Mouse (Mus musculus) erythroblast, embryonic 14.5 days (primary cell): ENCODE measurements around the gene Slc46a3. TPM values are rescaled to one million over a fixed set of nuclear protein-coding genes. Genes with fewer than 3 reads are reported as not detected.
"Not testable (repeated sequence)": the region's sequence is repeated elsewhere in the genome, so short reads cannot be mapped to it uniquely, and the experiment has no call there.

Experiments used
- H3K27me3 ChIP-seq: 2 replicates; pipeline ENCODE4 v1.6.1; 2012; ENCODE audit warnings: inconsistent platforms; ENCODE audit not compliant: control insufficient read depth
- H3K36me3 ChIP-seq: 2 replicates; pipeline ENCODE4 v1.6.1; 2012; ENCODE audit warnings: mild to moderate bottlenecking, inconsistent platforms; ENCODE audit not compliant: control insufficient read depth
- H3K4me1 ChIP-seq: 2 replicates; pipeline ENCODE4 v1.6.1; 2012; ENCODE audit warnings: inconsistent platforms; ENCODE audit not compliant: control insufficient read depth
- H3K4me3 ChIP-seq: replicated peaks from 2 replicates; pipeline ENCODE3; 2012; ENCODE audit warnings: moderate library complexity, mild to moderate bottlenecking, inconsistent platforms
- H3K9me3 ChIP-seq: 2 replicates; pipeline ENCODE4 v1.6.1; 2012; ENCODE audit warnings: low read length, inconsistent platforms, mixed read lengths; ENCODE audit not compliant: control insufficient read depth
- GATA1 ChIP-seq: IDR thresholded peaks from 2 replicates; pipeline ENCODE4 v1.6.1; 2012; ENCODE audit warnings: low read length, inconsistent platforms, mixed read lengths
- TAL1 ChIP-seq: IDR thresholded peaks from 3 replicates; pipeline ENCODE4 v1.6.1; 2012; ENCODE audit warnings: low read length, inconsistent platforms, mixed read lengths
- polyA plus RNA-seq: library from polyadenylated mRNA; stranded (reverse); fragments of >175 nt; gene quantifications from 2 replicates; pipeline ENCODE4 v1.2.3, GENCODE M21; 2012

Gene Slc46a3
- polyA plus RNA-seq, 1 experiment: 0.69 TPM

- peaks cover 27% of the 10 kb centered on the region for H3K4me1 ChIP-seq
- H3K36me3 ChIP-seq: no peaks in the 10 kb centered on the region
- peaks cover 5% of the 10 kb centered on the region; the same call in 1 of the 2 replicates for H3K27me3 ChIP-seq
- no peak overlapping the region for H3K4me3 ChIP-seq
- TF ChIP-seq GATA1 (no peak), TAL1 (no peak)
- no peaks in the 10 kb centered on the region for H3K9me3 ChIP-seq
Observed at GRCm38 (mm10) chr5:147898968-147899549, 4.4 kb upstream of the Slc46a3 start.

GRCm38 (mm10) chr5:147898254-147898653 lies 3.6 kb upstream of the Slc46a3 start:
- Histone ChIP-seq H3K4me1 (peaks cover 34% of the 10 kb centered on the region), H3K4me3 (no peak overlapping the region), H3K27me3 (peaks cover 5% of the 10 kb centered on the region; the same call in 1 of the 2 replicates), H3K9me3 (no peaks in the 10 kb centered on the region), H3K36me3 (no peaks in the 10 kb centered on the region)
- TF ChIP-seq GATA1: no peak
- no peak for TF ChIP-seq TAL1

- Histone ChIP-seq H3K36me3 (peaks cover 13% of the 10 kb centered on the region), H3K4me1 (peaks cover 47% of the 10 kb centered on the region)
- not testable (repeated sequence) for H3K9me3 ChIP-seq, H3K4me3 ChIP-seq, H3K27me3 ChIP-seq
Observed at GRCm38 (mm10) chr5:147896501-147896900, 1.9 kb upstream of the Slc46a3 start.

- Histone ChIP-seq H3K36me3 (peaks cover 20% of the 10 kb centered on the region), H3K27me3 (peaks cover 5% of the 10 kb centered on the region; the same call in 1 of the 2 replicates), H3K4me1 (peaks cover 54% of the 10 kb centered on the region), H3K4me3 (peak overlapping the region; percentile 68), H3K9me3 (no peaks in the 10 kb centered on the region)
- TF ChIP-seq TAL1: no peak
- TF ChIP-seq GATA1: no peak; the same call in 1 of the 2 replicates
Observed at GRCm38 (mm10) chr5:147895436-147896198, 1.0 kb upstream of the Slc46a3 start.

GRCm38 (mm10) chr5:147893766-147894454 lies 705 bp downstream of the Slc46a3 start:
- Histone ChIP-seq H3K36me3 (peaks cover 30% of the 10 kb centered on the region), H3K9me3 (no peaks in the 10 kb centered on the region), H3K4me1 (peaks cover 65% of the 10 kb centered on the region), H3K27me3 (peaks cover 5% of the 10 kb centered on the region; the same call in 1 of the 2 replicates), H3K4me3 (peak overlapping the region; percentile 68)
- TF ChIP-seq TAL1 (no peak), GATA1 (no peak)

- Histone ChIP-seq H3K4me3 (peak overlapping the region; percentile 68), H3K27me3 (peaks cover 5% of the 10 kb centered on the region; the same call in 1 of the 2 replicates)
Observed at GRCm38 (mm10) chr5:147893143-147893542, 1.5 kb downstream of the Slc46a3 start.

GRCm38 (mm10) chr5:147892735-147893134 lies 1.9 kb downstream of the Slc46a3 start:
- TF ChIP-seq TAL1 (no peak), GATA1 (no peak)
- peak overlapping the region; percentile 68 for H3K4me3 ChIP-seq

More at GRCm38 (mm10) chr5:147893143-147893542, 1.5 kb downstream of the Slc46a3 start:
- Histone ChIP-seq H3K36me3 (peaks cover 34% of the 10 kb centered on the region), H3K9me3 (no peaks in the 10 kb centered on the region), H3K4me1 (peaks cover 70% of the 10 kb centered on the region)
- 0 out of 3 replicates have a peak, but pooled peaks have one; percentile 8 for TF ChIP-seq TAL1
- peak; percentile 47; the same call in 1 of the 2 replicates for TF ChIP-seq GATA1

GRCm38 (mm10) chr5:147888313-147889297 lies 6.0 kb downstream of the Slc46a3 start:
- Histone ChIP-seq H3K9me3 (peaks cover 3% of the 10 kb centered on the region; the same call in 1 of the 2 replicates), H3K27me3 (no peaks in the 10 kb centered on the region), H3K4me3 (no peak overlapping the region), H3K4me1 (peaks cover 52% of the 10 kb centered on the region), H3K36me3 (peaks cover 78% of the 10 kb centered on the region)
- peak; percentile 50 for TF ChIP-seq TAL1
- peak; percentile 44 for TF ChIP-seq GATA1

More at GRCm38 (mm10) chr5:147892735-147893134, 1.9 kb downstream of the Slc46a3 start:
- H3K36me3 ChIP-seq: peaks cover 37% of the 10 kb centered on the region
- H3K4me1 ChIP-seq: peaks cover 73% of the 10 kb centered on the region
- H3K9me3 ChIP-seq: no peaks in the 10 kb centered on the region
- H3K27me3 ChIP-seq: peaks cover 5% of the 10 kb centered on the region; the same call in 1 of the 2 replicates
